Mouse (Mus musculus): ENCODE measurements around the gene Gm20532.

DNA sequence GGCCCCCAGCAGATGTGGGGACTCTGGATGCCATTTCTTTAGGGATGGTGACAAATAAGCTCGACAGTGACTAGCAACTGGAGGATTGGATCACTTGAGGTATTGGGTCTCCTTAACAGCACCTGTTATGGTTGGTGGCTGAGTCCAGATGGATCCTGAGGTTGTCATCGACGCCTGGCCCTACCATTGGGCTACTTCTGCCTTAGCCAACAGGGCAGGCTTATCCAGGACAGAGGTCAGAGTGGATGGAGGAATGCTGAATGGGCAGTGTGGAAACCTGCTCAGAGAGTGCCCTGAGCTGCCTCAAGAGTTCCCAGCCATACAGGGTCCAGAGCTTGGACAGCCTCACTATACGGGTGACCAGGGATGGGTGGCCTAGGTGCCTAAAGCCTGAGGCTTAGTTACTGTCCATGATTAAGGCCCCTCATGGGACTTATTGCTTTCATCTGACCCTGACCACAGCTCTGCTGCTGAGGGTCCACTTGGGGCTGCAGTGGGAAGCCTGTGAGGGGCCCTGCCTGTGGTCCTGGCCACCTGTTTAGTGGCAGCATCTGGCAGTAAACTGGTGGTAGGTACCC, 47.6 kb downstream of the Gm20532 start:
- TF ChIP-seq CTCF (IDR thresholded peaks at IDR 0.05; ENCODE audit: borderline replicate concordance, insufficient read depth, low read depth, low read length) (no peak), POLR2A (IDR thresholded peaks at IDR 0.05; ENCODE audit: borderline replicate concordance, insufficient read depth, low read length) (no peak)

Data from cerebellum, adult 2 months (tissue).